Mouse (Mus musculus): ENCODE data around the gene Spata16. TPM values are rescaled to one million over a fixed set of nuclear protein-coding genes. Genes with fewer than 3 reads are reported as not detected.
"Not testable (repeated sequence)": the region's sequence is repeated elsewhere in the genome, so short reads cannot be mapped to it uniquely, and the experiment has no call there.

Gene Spata16
- not detected in 2 replicates for total RNA-seq (2021)
- long read RNA-seq = 0 reads

DNA sequence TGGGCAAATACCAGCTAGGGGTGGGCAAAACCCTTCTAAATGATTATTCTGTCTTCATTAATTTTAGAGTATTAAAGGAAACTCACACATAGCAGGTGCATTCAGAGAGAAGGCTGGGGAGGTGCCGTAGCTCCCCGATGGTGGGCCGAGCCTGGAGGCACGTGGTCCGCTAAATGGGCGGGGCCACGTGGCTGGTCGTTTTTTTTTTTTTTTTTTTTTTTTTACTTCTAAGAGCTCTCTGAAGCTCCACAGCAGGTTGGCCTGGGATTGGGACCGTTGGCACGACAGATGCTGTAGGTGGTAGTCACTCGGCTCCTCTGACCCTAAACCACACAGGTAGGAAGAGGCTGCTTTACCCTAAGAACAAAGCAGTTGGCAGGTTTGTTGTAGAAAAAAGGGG is at the start of gene Spata16:
TSS of gene Spata16 (plus strand) at position 219 of the 400 bp plus-strand sequence.
- no peak for DNase-seq

DNA sequence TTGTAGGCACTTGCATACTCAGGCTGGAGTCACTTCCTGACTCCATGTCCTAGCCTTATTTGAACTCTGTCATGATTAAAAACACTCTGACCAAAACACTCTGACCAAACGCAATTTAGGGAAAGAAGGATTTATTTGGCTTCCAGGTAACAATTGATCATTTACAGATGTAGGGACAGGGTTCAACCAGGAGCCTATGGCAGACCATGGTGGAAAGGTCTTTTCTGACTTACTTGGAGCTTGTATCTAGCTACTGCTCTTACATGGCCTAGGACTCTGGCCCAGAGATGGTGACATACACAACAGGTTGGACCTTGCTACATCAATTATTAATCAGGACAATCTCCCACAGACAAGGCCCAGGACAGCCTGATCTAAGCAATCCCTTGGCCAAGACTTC is 32.6 kb upstream of the Spata16 start:
- no peak for DNase-seq

DNA sequence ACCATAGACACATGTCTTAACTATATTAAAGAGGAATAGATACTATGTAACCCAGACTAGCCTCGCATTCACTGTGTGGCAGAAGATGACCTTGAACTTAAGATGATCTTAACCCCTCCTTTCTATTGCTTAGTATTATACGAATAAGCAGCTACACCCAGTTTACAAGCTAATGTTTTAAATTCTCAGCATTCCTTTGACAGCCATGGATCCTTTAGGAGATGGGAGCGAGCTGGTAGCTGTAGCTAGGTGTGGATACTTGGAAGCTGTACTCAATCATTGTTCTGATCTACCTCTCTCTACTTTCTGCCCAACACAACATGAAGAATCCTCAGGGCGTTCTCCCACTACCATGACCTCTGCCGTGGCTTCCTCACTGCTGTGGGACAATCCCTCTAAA is 28.9 kb upstream of the Spata16 start:
- no peak for DNase-seq

DNA sequence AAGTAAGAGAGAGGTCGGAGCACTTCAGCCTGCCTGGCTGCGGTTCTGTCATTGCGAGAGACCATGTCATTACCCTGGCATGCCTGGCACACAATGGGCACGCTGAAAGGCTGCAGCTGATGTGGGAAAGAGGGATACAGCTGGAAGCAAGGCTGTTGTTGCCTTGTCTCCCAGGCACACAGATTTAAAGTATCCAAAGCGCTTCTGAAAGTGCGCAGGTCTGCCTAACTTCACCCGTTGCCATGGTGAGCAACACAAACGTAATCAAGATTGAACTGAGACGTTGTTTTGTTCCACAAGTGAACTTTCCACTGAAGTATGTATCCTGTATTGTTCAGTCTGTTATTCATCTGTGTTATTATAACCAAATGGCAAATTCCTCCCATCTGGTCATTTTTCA is 1.8 kb downstream of the Spata16 start:
- DNase-seq = no peak

DNA sequence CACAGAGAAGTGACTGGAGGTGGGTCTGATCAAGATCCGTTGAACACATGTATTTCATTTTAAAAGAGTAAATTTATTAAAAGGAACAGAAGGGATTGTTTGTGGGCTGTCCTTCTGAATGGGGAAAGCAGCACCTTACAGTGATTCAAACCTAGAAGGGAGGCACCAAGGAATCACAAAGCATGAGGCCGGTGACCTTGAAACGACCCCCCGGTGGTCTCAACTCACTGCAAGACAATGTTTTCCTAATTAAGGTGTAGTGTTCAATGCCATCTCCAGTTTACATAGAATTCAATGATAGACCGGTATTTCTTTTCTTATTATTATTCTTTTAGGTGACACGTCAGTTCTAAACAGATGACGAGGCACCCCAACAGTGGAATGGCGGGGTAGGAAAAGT is 2.4 kb downstream of the Spata16 start:
- no peak for DNase-seq

DNA sequence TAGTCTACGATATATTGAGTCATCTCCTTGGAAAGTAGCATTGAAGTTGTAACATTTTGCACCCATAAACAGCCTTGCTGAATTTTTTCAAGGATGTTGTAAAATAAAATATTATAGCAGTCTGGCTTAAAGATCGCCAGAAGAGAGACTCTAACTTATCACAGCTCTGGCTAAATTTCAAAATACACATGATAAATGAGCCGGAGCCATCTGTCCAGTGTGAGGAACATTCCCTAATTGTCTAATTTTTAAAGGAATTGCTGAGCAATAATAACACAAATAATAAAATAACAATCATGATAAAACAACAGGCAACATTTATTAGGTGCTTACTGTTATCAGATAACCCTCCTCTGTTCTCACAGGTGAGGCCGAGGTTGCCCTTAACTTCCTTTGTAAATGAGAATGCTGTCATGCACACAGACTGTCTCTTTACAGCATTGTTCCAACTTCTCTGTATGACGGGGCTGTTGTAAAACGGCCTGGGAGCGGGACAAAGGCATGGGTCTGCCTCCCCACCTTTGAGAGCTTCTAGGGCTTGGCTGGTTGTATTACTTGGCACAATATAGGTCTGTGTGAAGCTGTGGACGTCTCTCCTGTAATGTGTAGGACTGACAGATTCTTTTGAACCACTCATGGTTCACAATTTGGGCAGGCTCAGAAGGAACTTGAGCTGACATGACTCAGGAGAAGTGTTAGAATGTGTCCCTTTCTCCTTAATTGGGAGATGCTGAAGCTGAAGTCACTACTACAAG is 3.1 kb downstream of the Spata16 start:
- DNase-seq = no peak

DNA sequence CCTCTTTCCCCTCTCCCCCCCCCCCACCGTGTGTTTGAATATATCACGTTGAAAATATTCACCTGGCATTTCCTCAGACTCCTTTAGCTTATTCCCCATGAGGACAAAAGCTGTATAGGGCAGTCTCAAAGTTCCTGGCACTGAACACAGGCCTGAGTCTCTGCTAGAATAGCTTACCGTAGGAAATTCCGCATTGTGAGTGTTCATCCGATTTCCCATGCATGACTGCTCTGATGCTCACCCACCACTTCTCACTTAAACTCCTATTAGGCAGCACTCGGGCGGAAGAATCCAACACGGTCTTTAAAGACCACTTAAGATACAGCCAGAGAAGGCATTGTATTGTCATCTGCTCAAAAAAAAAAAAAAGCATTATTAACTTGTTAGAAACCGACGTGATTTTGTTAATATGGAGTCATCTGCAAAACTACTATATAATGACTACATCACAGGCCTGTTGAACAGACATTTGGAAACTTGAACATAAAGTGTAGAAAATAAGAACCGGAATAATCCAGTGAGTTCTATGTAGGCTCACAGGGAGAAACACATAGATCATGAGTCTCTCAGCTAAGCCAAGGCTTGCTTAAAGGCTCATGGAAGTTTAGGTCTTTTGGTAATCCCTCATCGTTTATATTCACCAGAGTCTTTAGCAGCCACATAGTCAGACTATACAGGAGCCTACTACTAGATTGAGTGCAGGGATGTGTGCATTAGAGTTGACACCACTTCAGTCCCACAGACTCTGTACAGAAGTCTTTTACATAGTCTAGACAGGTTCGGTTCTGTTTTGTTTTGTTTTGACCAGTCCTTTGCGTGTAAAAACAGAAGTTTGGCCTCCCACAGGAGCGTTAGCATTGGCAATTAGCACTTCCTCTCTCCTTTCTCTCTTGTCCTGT is 4.2 kb downstream of the Spata16 start:
- DNase-seq = no peak

DNA sequence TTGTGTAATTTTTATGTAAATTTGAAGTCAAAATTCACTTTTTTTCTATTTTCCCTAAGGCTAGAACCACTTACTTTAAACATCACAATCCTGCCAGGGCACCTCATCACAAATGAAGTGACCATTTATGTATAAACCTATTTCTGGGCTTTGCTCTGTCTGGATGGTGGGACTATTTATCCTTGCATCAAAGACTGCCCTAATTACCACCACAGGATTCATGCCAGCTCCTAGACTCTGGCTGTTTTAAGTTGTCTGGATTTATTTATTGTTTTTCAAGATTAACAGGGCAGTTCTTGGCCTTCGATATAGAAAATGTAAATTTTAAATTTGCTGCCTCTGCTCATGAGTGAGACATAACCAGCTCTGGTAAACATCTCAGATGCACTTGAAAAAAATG is 6.7 kb downstream of the Spata16 start:
- DNase-seq = no peak

DNA sequence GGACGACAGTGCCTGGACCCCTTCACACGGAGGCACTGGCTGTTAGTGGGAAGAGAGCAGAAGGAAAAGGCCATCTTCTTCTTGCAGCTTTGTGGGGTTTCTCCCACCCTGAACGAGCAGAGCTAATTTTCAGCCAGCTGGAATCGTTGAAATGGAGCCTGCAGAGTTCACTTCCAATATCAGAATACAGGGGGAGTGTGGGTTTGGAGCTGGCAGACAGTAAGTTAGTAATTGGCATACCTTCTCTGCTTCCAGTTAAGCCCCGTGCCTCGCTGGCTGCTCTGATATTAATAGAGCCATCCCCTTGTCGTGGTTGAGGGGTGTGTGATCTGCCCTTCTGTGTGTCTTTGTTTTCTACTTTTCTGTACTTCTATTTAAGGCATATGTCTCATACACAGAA is 9.4 kb downstream of the Spata16 start:
- DNase-seq = no peak

DNA sequence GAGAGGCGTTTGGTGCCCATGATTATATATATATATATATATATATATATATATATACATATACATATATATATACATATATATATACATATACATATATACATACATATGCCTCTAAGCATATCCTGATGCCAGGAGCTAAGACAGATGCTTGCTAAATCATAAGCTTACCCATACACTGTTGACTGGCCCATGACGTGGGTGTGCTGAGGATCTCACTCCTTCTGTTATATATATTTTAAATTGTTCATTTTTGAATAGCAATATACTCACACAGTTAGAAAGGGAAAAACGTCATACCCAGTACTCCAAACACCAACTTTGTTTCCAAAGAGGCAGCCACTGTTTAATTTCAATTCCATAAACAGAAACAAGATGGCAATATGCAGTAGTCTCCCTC is 48.4 kb downstream of the Spata16 start:
- no peak for DNase-seq

DNA sequence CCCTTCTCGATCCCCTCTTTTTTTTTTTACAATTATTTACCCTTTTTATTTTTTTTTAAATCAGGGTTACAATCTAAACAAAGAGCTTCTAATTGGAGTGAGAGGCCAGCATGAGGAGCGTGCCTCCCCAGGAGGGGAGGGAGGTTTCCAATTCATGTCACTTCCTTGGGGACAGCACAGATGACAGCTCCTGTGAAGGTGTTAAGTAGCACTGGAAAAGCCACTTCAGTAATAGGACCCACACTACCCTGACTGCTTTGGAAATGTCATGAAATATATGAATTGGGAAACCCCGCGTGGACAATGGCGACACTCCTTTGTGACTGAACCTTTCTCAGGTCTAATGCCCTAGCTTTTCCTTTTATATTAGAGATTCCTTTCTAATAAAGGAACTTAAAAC is 72.1 kb downstream of the Spata16 start:
- DNase-seq = not testable (repeated sequence)

DNA sequence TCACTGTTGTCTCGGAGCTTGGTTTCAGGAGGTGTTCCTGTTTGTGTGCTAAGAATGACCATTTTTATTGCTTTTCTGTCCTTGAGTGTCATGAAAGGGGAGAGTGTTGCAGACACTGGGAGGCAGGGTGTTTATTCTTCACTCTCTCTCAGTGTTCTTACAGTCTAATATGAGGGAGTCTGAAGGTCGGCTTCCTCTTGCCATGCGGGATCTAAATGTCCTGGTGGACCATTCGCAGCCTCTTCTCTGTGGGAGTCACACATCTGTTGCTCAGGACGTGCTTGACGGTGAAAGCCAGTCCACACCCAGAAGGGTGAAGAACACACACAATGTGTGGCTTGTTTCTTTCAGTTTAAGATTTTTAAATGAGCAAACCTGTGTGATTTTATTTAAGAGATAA is 90.1 kb downstream of the Spata16 start:
- no peak for DNase-seq

DNA sequence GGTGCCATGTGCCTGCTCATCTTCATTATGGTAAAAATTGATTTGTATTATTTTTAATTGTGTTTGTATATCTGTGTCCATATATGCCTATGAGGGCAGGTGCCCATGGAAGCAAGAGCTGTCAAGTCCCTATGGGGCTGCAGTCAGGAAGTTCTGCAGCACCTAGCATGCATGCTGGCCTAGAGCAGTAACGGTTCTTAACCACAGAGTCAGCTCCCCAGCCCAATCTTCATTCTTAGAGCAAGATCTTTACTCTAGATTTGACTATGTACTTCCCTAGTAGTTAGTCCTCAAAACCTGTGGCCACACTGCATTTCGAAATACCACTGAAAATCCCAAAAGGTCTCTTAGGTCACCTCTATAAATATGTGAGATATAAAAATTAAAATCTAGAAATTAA is 113.1 kb downstream of the Spata16 start:
- no peak for DNase-seq

DNA sequence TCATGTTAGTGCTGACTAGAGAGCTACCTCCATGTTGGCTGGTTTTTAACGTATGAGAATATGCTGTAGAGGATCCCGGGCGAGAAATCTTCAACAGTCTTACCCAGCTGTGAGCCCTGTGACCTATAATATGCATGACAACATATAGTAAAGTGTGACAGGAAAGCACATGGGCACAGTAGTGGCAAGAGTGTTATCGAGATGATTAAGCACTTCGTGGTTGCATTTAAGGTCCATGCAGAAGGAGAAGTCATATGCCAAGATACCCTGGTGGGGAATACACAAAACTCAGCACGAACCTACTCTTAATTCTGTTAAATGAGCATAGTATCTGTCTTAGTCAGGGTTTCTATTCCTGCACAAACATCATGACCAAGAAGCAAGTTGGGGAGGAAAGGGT is 115.0 kb downstream of the Spata16 start:
- DNase-seq = no peak

DNA sequence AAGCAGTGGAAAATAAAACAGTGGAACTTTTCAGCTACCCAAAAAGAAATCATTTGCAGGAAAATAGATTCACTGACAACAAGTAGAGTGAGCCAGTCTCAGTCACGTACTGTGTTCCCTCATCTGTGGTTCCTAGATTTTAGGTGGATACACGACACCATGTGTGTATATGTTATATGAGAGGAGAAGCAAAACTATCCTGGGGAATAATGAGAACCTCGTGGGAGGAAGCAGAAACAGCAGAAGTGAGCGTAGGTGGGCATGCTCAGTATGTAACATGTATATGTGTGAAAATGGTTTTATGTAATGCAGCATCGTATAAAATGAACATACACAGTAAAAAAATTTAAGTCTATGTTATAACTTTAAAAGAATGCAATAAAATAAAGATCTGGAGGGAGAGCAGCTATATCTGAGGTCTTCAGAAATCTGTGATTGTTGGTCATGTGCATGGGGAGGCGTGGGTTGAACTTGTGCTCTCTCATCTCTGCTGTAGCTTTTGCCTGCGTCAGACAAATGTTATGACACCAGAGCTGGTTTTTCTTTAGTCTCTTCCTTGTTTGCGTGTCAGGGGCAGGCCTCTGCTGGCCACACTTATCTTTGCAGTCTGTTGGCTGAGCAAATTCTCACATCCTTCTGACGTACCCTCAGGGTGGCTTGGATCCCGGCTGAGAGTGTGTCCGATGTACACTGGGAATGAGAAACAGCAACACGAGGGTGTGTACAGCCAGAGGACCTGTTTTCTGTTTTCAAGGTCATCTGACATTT is 156.1 kb downstream of the Spata16 start:
- no peak for DNase-seq

DNA sequence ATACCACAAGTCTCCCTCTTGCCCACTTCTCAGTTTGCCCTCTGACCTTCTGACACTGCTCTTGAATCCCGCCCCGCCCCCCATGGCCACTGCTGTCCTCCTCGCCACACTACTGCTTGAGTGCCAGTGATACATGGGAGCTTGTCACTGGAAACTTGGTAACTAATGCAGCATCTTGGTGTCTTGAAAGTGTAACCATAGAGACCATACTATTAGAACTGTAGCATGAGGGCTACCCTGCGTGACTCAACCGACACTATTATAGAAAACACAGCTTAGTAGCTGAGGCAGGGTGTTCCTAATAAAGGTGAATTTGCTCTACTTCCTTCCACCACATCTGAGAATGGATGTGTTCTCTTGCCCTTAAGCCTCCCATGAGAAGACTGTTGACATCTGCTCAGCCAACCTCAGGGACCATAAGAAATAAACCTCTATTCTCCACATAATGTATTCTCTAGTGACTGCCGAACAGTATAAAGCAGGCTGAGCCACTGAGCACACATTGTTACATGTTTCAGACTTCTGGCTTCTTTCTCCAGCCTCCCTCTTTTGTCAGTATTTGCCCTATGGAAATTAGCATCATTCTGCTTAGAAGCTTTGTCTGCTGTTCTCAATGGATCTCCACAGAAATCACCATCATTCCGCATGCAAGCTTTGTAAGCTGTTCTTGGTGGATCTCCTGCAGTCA is 158.6 kb downstream of the Spata16 start:
- DNase-seq = no peak

DNA sequence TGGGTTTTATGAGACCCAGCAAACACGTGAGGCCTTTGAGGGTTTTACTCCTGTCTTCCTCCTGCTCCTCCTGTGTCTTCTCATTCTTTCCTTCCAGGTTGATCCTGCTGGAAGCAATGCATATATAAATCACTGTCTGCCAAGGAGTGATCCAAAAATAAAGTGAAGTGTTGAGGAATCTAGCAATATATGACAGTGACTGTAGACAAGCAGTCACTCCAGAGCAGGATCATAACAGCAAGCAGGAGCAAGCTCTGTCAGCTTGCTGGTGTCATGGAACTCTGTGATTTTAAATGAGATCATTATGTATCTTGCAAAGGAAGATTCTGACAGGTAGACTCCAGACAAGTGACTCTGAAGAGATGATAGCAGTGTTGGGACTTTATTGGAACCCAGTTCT is 159.5 kb downstream of the Spata16 start:
- DNase-seq = no peak

DNA sequence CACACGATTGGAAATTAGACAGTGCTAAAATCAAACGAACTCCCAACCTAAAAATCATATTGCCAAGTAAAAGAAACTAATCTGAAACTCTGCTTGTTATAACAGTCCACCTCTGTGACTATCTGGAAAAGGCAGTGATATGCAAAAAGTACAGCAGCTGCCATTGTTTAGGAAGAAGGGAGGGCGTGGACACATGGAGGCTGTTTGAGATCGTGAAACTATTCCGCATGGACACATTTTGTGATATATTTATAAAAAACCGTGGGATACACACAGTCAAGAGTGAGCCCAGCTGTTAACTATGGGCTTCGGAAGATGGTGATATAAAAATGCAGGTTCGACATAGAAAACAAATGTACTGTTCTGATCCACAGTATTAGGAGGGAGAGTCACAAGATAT is 176.9 kb downstream of the Spata16 start:
- DNase-seq = no peak

DNA sequence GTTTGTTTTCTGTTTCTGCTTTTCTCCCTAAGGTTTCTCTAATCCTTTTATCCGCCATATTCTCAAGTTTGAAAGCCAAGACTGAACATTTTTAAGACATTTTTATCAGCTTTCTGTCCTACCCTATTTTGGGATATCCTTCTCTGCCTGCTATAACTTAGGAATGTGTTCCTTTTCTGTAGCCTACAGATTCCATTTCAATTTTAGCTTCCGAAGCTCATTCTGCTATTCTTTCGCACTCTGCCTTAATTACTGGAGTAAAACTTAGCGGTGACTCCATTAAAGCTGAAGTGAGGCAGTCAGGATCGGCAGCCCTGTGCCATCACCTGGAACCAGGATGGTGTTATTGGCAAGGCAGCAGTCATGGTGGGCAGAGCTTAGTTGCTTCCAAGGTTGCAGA is 178.3 kb downstream of the Spata16 start:
- DNase-seq = no peak

DNA sequence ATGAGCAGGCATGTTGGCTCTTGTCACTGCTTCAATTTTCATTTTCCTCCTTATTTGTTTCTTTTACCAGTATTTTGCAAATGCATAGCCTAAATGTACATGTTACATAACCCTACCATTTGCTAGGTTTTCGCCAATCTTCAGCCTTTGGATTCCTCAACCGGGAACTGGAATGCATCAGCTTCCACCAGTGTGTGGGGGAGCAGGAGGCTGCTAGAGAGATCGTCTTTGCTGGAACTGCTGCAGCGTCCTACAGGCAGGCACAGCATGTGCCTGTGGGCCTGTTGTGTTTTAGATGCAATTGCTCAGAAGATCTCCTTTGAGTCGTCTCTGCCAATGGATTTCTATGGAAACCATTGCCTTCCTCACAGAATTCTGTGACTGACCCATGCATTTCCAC is 182.0 kb downstream of the Spata16 start:
- no peak for DNase-seq

DNA sequence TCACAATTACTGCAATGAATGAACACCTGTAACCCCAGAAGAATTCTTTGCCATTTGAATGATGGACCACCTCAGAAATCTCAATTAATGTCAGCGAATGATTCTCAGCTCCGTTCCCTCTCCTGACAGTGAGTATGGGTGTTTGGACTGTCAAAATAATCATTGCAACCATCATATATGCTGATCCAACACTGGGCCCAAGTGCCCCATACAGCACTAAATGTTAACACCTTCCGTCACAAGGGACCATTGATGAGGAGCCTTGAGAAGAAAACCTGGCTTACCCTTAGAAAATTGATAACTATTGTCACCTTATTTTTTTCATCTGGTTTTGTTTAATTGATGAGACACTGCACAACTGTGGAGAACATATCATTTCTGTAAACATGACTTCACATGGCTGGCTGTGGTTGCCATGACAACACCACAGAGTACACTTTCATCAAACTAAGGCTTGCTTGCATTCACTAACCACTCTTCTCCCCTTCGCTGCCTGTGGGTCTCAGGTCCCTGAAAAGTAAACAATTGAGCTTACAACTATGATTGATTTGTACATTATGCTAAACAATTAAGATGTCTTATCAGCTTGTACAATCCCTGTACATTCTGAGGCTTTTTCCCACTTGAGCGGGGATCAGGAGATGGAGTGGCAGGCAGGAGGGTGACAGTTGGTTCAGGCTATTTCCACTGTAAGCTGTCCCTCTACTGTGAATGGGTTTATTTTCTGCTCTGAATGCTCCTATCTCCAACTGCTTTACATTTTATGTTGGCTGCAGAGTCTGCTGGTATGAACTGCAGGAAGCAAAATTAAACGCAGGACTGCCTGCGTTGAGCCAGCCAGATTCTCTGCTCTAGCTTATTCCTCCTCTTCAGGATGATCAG is 189.8 kb downstream of the Spata16 start:
- DNase-seq = no peak

All from adrenal gland, postnatal 25 days (tissue).